Mouse (Mus musculus): ENCODE data around the gene Vwa8. TPM values are rescaled to one million over a fixed set of nuclear protein-coding genes. Genes with fewer than 3 reads are reported as not detected.

Vwa8 gene
- polyA plus RNA-seq, 1 experiment from 2014 or later: 8.5 TPM

GRCm38 (mm10) chr14:79139096-79139651 is 290.3 kb downstream of the Vwa8 start:
- no peak for ATAC-seq
- Histone ChIP-seq H3K4me1 (no peaks in the 10 kb centered on the region), H3K9ac (no peak overlapping the region), H3K27ac (no peak overlapping the region), H3K36me3 (no peaks in the 10 kb centered on the region), H3K4me3 (no peak overlapping the region), H3K4me2 (no peak overlapping the region), H3K9me3 (replicated peaks) (no peaks in the 10 kb centered on the region), H3K27me3 (replicated peaks) (no peaks in the 10 kb centered on the region)
- 71% methylated on average over 6 of the region's 6 CpGs for WGBS (ENCODE audit: insufficient replicate concordance)

DNA sequence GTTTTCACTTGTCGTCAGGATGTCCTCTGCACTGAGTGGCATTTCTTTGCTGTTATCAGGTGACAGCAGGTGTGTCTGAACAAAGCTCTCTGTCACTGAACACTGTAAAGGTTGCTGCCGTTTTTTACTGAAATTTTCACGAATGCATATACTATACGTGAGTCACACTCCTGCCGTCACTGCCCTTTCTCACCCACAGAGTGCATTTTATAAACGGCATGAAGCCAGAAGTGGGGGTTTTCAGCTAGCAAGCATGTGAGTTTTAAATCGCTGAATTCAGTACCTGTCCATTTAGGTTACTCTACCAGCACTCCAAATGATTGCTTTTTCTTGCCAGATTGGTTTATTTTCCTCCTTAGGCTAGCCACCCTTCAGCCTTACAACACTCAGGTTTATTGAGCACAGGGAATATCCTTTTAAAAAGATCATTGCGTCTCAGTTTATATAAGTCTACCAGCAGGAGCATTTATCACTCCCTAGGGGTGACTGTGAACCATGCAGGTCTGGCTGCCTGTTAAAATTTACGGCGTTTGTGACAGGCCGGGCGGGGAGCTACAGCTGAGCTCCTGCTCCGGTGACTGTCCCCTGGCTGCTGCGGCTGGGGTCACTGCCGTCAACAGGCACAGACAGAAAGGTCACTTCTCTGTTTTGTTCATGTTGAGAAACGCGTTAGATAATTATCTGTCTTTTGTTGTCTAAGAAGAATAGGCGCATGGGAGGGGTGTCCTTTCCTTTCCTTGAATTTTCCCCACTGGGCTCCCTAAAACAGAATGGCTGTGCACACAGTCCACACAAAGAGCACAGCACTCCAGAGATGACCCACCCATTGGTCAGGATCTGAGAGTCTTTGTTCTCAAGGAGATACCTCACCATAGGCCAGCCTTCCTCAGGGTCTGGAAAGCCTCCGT is 291.3 kb downstream of the Vwa8 start:
- no peaks in the 10 kb centered on the region for H3K9me3 ChIP-seq (replicated peaks)
- 52% methylated on average over 19 of the region's 19 CpGs for WGBS (ENCODE audit: insufficient replicate concordance)
- no peak overlapping the region for H3K4me2 ChIP-seq
- ATAC-seq: no peak
- no peak overlapping the region for H3K27ac ChIP-seq
- no peak overlapping the region for H3K9ac ChIP-seq
- no peaks in the 10 kb centered on the region for H3K27me3 ChIP-seq (replicated peaks)
- no peaks in the 10 kb centered on the region for H3K4me1 ChIP-seq
- no peak overlapping the region for H3K4me3 ChIP-seq
- no peaks in the 10 kb centered on the region for H3K36me3 ChIP-seq

DNA sequence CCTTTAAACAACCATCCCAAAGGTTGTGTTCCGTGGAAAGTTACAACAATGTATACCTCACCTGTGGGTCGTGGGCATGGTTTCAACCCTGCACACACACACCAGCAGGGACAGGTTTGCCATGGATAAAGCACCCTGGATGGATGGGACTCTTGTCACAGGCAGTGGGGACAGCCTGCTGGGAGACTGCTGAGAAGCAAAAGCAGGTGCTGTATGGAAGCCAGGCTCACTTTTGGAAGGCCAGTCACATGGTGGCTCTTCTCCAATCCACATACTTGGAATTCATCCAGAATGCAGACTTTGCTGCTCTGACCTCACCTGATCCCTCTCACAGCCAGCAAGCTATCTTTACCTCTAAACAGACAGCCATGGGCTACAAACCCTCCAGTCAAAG is 292.0 kb downstream of the Vwa8 start:
- Histone ChIP-seq H3K27ac (no peak overlapping the region), H3K9me3 (replicated peaks) (no peaks in the 10 kb centered on the region), H3K36me3 (no peaks in the 10 kb centered on the region), H3K4me3 (no peak overlapping the region), H3K27me3 (replicated peaks) (no peaks in the 10 kb centered on the region), H3K9ac (no peak overlapping the region), H3K4me2 (no peak overlapping the region), H3K4me1 (no peaks in the 10 kb centered on the region)
- WGBS (ENCODE audit: insufficient replicate concordance): 73% methylated on average over 2 of the region's 2 CpGs
- no peak for ATAC-seq

GRCm38 (mm10) chr14:79142342-79142741 is 293.5 kb downstream of the Vwa8 start:
- H3K4me3 ChIP-seq: no peak overlapping the region
- no peaks in the 10 kb centered on the region for H3K36me3 ChIP-seq
- H3K9ac ChIP-seq: no peak overlapping the region
- H3K4me2 ChIP-seq: no peak overlapping the region
- no peaks in the 10 kb centered on the region for H3K4me1 ChIP-seq
- H3K9me3 ChIP-seq (replicated peaks): no peaks in the 10 kb centered on the region
- 70% methylated on average over 4 of the region's 4 CpGs for WGBS (ENCODE audit: insufficient replicate concordance)
- no peak overlapping the region for H3K27ac ChIP-seq
- no peaks in the 10 kb centered on the region for H3K27me3 ChIP-seq (replicated peaks)
- no peak for ATAC-seq

DNA sequence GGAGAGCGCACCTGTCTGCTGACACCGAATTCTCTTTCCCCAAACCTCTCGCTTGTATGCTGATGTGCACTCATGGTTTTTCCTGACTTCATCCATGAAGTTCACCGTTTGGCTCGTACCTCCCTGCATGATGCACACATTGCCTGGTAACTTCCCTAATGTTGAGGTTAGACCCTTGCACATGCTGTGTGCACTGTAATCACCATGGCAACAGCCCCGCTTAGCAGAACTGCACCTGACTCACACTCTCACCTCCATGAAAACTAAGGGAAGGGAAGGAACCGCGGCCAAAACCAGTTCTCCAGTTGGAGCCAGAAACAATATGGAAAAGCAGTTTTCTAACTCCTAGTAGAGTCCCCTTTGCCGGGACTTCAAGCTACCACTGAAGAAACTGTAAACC is 294.8 kb downstream of the Vwa8 start:
- Histone ChIP-seq H3K9ac (no peak overlapping the region), H3K9me3 (replicated peaks) (no peaks in the 10 kb centered on the region), H3K4me1 (no peaks in the 10 kb centered on the region), H3K4me2 (no peak overlapping the region), H3K27ac (no peak overlapping the region), H3K27me3 (replicated peaks) (no peaks in the 10 kb centered on the region), H3K36me3 (no peaks in the 10 kb centered on the region), H3K4me3 (no peak overlapping the region)
- ATAC-seq: no peak
- 80% methylated on average over 9 of the region's 9 CpGs for WGBS (ENCODE audit: insufficient replicate concordance)

DNA sequence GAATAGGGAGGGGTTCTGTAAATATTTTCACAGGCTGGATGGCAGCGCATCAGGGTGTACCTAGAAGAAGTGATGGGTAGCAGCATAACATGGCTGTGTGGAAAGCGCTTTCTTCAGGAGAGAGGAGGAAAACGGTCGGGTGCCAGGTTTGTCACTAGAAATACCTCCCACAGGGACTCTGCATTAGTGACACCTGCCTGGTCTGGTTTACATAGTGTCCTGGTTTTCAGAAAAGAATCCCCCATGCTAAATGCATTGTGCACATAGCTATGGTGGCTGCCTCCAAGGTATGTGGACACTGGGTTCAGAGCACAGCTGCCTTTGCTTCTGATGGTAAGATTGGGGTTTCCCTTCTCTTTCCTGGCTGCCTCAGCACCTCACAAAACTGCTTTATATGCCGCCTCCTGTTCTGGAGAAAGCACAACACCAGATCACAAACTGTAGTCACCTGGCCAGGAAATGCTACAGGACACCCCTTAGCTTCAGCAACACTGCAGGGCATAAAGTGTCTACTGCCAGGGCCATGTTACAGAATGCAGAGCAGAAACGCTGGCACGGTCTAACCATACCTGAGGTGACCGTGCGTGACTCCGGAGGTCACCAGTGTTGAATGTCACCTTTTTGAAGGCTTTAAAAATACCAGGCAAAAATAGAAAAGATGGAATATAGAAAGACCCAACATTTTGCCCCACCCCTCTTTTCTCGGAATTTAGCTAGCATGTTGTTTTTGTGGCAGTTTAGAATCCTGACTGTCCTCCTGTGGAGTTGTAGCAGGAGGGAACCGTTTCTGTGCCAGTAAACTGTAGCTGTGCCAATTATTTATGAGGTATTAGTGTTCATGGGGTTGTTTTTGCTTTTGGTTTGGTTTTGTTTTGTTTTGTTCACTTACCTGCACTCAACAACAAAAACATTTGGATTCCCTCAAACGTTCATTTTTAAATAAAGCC is 295.7 kb downstream of the Vwa8 start:
- ATAC-seq: no peak

GRCm38 (mm10) chr14:79151711-79152110 is 302.9 kb downstream of the Vwa8 start:
- Histone ChIP-seq H3K27ac (no peak overlapping the region), H3K9ac (no peak overlapping the region), H3K4me2 (no peak overlapping the region), H3K27me3 (replicated peaks) (no peaks in the 10 kb centered on the region), H3K4me3 (no peak overlapping the region), H3K36me3 (no peaks in the 10 kb centered on the region), H3K9me3 (replicated peaks) (no peaks in the 10 kb centered on the region), H3K4me1 (no peaks in the 10 kb centered on the region)
- ATAC-seq: no peak
- 63% methylated on average over 7 of the region's 7 CpGs for WGBS (ENCODE audit: insufficient replicate concordance)

More for the DNA sequence above, 295.7 kb downstream of the Vwa8 start:
- Histone ChIP-seq H3K36me3 (no peaks in the 10 kb centered on the region), H3K4me3 (no peak overlapping the region), H3K4me2 (no peak overlapping the region), H3K9me3 (replicated peaks) (no peaks in the 10 kb centered on the region), H3K9ac (no peak overlapping the region), H3K27me3 (replicated peaks) (no peaks in the 10 kb centered on the region), H3K4me1 (no peaks in the 10 kb centered on the region), H3K27ac (no peak overlapping the region)
- 81% methylated on average over 13 of the region's 13 CpGs for WGBS (ENCODE audit: insufficient replicate concordance)

DNA sequence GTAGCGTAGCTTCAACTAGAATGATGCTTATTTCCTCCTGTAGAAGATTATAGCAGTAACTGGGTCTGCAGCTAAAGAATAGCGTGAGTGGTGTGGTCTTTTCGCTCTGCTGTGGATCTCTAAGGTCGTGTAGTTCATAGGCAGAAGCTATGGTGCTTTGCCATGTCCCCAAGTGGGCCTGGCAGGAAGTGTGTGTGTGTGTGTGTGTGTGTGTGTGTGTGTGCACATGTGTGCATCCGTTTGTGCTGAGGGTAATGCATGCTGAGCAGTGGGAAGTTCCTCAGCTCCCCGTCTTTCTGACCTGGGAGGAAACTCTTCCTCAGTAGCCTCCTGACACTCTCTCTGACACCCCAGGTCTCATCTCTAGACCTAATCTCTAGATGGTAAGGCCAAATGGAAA is 305.0 kb downstream of the Vwa8 start:
- ATAC-seq: no peak
- no peak overlapping the region for H3K4me2 ChIP-seq
- no peak overlapping the region for H3K9ac ChIP-seq
- H3K27me3 ChIP-seq (replicated peaks): no peaks in the 10 kb centered on the region
- WGBS (ENCODE audit: insufficient replicate concordance): 68% methylated on average over 6 of the region's 6 CpGs
- no peak overlapping the region for H3K4me3 ChIP-seq
- H3K4me1 ChIP-seq: 0 out of 2 replicates have a peak, but pooled peaks cover 5% of the 10 kb centered on the region
- H3K9me3 ChIP-seq (replicated peaks): no peaks in the 10 kb centered on the region
- H3K36me3 ChIP-seq: no peaks in the 10 kb centered on the region
- H3K27ac ChIP-seq: no peak overlapping the region

DNA sequence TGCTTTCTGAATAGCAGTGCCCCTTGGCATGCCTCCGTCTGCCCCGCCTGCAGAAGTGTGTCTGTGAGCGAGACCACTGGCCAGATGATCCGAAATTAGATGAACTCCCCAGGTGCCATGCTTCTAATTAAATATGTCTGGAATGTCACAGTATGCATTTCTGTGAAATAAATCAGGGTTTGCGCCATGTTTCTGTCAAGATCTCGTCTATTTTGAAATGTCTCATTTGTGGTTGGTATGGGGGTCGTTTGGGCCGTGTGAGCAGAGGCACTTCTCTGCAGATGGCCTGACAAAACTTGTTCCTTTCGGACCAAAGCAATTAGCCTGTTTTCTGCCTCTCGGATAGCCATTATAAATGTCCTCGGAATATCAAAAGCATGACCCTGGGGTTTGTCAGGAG is 306.1 kb downstream of the Vwa8 start:
- WGBS (ENCODE audit: insufficient replicate concordance): 60% methylated on average over 11 of the region's 11 CpGs
- no peak for ATAC-seq
- H3K27me3 ChIP-seq (replicated peaks): no peaks in the 10 kb centered on the region

DNA sequence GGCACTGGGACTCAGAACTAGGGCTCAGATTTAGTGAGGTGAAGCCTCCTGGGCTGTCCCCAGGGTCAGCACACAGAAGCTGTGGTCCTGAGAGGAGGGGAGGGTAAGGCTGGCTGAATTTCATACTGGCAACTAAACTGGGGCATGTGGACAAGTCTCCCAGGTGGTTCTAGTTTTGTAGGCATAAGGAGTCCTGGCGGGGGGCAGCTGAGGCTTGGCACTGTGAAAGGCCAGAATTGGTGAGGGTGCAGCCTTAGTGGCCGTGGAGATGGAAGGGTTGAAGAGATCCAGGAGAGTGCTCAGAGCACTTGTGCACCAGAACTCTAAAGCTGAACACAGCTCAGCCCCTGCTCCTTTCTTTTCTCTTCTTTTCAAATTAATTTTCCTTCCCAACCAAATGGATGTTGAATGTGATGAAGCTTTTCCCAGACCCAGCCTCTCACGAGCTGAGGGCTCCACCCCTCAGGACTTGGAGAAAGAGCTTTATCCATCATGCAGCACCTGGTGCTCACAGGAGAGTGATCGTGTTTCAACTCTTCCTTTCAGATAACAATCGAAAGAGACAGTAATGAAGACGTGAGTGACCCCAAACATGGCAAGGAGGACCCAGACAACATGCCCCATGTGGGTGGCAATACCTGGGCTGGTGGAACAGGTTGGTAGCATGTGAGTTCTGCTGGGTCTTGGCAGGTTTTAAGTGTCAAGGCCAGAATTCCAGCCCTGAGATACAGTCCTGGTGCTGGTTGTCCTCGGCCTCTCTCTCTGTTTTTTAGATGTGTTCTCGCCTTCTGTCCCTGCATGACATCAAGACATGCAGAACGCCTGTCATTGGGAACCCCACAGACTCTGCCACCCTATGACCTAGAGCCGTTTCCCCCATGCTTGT is 307.9 kb downstream of the Vwa8 start:
- Histone ChIP-seq H3K4me1 (0 out of 2 replicates have a peak, but pooled peaks cover 5% of the 10 kb centered on the region), H3K27me3 (replicated peaks) (no peaks in the 10 kb centered on the region), H3K9ac (no peak overlapping the region), H3K4me2 (no peak overlapping the region), H3K9me3 (replicated peaks) (no peaks in the 10 kb centered on the region), H3K27ac (no peak overlapping the region), H3K4me3 (no peak overlapping the region), H3K36me3 (no peaks in the 10 kb centered on the region)
- no peak for ATAC-seq
- 63% methylated on average over 10 of the region's 10 CpGs for WGBS (ENCODE audit: insufficient replicate concordance)

More for the DNA sequence above, 306.1 kb downstream of the Vwa8 start:
- Histone ChIP-seq H3K4me3 (no peak overlapping the region), H3K4me2 (no peak overlapping the region), H3K4me1 (0 out of 2 replicates have a peak, but pooled peaks cover 5% of the 10 kb centered on the region), H3K9ac (no peak overlapping the region), H3K9me3 (replicated peaks) (no peaks in the 10 kb centered on the region), H3K36me3 (no peaks in the 10 kb centered on the region), H3K27ac (no peak overlapping the region)

Measured in liver, embryonic 12.5 days (tissue).